Mouse (Mus musculus): ENCODE results near the gene Myo18a.
A peak's percentile ranks its signal among the peaks of the same experiment; 100 is the strongest.

Myo18a gene

DNA sequence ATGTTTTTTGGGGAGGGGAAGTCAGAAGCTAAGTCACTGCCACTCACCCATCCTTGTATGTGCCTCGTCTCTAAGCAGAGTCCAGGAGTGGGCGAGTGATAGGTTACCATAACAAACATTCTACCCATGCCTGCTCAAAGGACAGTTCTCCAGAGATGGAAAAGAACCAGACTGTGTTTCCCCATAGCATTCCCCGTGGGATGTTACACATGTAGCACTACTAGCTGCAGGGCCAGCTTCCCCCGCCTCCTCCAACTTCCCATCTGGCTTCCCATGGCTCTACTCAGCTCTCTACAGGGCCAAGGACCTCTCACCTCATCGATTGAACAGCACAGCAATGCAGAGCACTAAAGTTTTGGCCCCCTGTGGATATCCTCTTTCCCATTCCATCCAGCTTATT lies 32.2 kb downstream of the Myo18a start:
- DNase-seq: no peak

DNA sequence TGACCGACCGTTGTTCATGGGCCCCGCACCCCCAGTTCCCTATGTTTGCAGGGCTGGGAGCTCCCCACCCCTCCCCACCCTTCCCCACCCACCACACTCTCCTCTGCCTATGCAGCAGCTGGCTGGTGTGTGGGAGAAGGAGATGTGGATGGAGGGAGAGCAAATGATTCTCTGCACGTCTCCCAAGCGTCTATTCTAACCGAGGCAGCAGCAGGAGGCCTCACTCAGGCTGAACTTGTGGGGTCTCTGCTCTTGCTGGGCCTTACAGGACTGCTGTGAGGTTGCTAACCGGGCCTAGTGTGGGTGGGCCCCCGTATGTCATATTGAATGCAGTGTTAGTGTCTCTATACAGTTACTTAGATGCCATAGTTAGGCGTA lies 37.4 kb downstream of the Myo18a start:
- DNase-seq: no peak

DNA sequence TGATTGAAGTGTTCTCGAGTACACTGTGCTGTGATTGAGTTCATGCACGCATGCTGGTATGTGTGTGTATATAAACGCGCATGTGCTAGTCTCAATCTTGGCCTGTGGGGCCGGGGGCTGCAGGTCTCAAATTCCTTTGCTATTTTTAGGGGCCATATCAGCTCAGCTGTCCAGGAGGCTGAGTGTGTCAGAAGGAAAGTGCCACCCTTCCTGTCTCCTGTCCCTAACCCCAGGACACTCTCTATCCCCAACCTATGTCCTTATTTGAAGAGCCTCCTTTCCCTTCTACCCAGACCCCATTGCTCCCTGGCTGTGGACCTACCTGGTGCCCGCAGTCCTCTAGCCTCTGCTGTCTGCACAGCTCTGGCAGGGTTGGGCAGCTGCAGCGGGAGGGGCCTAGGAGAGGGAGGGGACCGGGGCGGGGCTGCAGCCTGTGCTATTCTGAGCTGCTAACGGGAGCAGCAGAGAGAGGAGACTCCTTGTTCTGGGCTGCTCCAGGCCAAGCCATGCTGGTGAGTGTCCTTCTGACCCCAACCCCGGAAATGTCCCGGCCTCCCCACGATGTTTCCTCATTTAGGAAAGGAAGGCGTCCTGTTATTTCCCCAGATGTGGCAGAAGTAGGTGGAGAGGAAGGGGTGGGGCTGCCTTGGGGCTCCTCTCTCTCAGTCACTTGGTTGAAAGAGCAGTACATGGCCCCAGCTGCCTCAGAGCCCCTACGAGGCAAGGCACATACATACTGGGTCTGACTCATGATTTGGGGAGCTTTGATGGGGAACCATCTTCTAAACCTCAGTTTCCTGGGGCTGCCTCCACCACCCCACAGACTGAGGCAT lies 38.0 kb downstream of the Myo18a start:
- no peak for DNase-seq

DNA sequence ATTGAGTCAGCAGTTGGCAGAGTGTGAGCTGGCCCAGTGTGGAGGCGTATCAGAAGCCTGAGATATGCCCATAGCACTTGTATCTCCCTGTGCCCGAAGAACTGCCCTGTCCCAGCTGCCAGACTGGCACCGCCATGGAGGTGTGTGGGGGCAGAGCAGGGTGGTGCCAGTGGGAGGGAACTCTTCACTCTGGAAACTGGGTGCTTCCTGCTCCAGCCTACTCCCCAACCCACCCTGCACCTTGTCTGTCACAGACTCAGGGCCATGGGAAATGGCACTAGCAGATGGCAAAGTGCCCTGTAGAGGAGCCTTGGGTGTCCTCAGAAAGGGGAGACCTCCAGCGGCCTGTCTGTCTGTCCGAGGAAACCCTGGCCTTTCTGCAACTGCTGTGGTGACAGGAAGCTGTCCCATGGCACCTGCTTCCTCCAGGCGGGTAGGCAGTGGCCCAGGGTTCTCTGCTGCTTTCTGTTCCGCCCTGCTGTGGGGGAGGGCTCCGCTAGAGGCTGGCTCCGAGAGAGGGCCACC lies 39.4 kb downstream of the Myo18a start:
- no peak for DNase-seq

DNA sequence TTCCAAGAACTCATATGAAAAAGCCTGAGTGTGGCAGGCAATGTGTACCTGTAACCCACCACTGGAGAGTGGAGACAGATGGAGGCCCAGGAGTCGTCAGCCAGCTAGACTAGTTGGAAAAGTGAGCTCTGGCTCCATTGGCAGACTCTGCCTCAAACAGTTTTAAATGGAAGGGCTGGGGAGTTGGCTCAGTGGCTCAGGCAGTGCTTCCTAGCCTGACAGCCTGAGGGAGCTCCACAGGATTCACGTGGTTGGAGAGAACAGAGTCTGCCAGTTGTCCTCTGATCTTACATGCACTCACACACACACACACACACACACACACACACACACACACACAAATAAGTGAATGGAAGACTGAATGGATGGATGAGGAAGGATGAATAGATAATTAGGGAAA lies 43.2 kb downstream of the Myo18a start:
- no peak for DNase-seq

DNA sequence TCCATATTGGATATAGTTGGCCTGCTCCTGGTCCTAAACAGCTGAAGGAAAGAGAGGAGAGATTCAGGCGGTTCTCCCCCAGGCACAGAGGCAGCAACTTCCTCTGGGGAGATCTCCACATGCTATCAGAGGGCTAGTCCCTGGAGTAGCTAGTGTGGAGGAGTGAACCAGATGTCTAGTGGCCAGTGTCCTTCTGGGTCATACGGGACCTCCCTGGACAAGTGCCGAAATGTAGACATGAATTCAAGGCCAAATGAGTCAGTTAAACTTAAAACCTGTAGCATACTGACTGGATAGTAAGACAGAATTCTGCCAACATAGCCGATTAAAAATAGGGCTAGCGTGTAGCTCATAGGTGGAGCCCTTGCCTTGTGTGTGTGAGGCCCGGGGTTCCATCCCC lies 43.8 kb downstream of the Myo18a start:
- DNase-seq: no peak

DNA sequence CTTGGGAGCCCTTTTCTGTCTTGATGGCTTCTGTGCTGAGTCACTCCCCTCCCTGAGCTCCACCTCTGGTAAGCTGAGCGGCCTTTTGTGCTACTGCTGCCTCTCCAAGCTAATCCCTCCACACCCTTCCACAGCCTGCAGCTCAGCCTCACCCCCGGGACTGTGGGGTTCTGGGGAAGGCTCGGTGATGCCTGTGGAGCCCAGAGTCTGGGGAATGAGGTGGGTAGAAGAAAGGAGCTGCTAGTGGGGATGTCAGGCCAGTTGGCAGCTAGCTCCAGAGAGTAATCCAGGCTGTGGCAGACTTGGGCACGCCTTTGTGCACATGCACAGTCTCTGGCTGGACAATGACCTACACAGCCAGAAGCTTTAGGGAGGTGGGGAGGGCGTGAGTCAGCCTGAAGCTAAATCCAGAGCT lies 45.0 kb downstream of the Myo18a start:
- peak in 1 of 2 experiments; percentile 25 for DNase-seq

DNA sequence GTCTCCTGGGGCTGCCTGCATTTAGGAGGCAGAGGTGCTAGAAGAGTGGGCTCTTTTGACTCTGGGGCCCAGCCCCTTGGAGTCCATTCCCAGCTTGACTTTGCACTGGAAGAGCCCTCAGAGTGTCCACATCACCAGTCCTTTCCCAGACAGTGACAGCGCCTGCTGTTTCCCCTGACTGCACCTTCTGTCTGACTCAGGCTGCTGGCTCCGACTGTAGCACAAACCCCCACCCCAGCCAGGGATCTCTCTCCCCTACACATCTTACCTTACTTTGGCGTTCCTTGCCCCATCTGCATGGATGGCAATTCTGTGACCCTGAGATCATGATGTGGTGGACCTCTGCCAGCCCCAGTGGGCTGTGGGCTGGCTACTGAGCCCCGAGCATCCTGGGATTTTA lies 46.2 kb downstream of the Myo18a start:
- DNase-seq: no peak

DNA sequence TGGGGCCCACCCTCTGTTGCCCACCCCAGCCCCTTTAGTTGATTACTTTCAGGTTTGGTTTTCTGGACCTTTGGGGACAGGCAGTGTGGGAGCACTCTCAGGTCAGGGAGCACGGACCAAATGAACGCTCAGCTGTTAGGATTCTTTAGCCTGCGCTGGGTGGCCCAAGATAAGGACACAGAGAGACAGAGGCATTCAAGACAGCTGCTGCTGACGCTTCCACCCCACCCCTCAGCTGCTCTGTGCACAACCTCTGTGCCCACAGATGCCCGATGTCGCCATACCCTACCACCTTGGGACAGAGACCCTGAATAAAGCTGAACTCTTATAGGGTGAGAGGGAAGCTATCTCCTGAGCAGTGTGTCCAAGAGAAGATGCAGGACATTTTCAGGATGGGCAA lies 47.0 kb downstream of the Myo18a start:
- DNase-seq: no peak

DNA sequence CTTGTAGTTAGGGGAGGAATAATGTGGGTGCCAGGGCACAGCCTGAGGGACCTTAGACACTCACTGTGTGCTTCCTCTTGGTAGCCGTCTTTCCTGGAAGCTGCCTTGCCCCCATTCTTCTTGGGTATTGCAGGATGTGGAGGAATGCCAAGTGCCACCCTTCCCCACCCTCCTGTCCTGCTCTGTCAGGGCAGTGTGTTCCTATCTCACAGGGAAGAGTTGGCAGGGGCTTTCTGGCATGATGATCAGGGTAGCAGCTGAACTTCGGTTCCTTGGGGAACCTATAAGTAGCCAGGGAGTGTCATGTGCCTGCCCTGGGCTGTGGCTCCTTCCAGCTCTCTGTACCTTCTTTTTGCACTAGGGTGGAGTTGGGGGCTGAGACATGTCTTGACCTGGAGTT lies 50.9 kb downstream of the Myo18a start:
- no peak for DNase-seq

DNA sequence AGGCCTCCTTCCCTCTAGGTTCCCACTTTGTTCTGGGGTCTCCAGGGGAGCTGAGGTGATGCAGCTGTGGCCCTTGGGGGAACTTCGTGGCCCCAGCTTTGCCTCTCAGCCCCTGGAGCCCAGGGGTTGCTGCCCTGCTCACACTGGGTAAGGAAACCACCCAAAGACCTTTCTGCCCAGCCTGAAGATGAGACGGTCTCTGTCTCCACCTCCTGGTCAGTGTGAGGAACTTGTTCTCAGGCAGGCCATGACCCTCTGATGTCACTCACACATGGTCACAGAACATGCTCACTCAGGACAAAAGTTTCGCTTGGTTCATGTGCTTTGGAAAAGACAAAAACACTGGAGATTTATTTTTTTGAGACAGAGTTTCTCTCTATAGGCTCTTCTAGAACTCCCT lies 53.0 kb downstream of the Myo18a start:
- peak; percentile 60 to 65 for DNase-seq

DNA sequence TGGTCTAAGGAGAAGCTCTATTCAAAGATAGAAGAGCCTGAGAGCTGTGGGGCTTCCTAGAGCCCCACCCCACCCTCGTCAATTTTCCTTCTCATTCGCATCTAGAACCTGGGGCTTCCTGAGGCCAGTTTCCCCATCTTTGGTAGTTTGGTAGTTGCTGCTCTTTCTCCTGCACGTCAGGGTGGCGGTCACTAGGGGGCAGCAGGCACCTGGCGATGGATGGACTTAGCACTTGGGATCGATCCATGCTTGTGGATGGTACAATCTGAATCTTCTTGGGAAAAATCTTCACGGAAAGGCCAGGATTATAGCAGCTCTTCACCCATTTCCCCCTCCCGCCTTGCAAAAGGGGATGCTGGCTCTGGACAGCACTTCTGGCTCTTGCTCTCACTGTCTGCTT lies 58.6 kb downstream of the Myo18a start:
- peak; percentile 79 to 80 for DNase-seq

DNA sequence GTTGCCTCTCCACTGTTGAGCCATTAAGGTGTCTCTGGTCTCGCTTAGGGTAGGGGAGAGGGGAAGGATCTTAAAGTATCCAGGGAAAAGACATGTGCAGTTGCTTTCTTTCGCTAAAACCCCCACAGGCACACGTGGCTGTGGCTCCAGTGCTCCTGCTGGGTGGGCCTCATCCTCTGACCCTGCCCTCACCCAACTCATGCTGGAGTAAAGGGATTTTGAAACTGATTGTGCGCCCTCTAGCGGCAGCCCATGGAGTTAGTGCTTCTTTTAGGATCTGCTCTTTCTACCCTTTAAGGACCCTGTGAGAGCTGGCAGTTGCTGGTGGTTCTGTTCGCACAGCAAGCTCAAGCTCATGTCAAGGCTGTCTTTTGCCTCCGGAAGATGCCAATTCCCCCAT lies 59.7 kb downstream of the Myo18a start:
- peak; percentile 73 to 75 for DNase-seq

DNA sequence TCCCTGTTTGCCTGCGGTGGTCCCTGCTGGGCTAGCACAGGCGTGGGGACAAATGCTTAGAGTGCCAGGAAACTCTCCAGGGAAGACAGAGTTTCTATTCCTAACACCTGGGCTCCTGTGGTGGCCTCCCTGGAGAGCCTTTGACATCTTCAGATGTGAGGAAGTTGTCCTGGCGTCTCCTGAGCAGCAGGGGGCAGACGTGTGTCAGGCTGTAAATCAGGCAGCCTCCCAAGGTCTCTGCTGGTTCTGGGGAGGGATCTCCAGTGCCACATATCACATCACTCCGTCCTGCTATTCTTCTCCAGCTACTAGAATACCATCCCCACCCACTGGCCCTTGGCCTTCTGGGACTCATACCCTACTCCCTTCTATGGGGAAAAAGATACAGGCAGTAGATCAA lies 62.8 kb downstream of the Myo18a start:
- peak; percentile 75 to 80 for DNase-seq

DNA sequence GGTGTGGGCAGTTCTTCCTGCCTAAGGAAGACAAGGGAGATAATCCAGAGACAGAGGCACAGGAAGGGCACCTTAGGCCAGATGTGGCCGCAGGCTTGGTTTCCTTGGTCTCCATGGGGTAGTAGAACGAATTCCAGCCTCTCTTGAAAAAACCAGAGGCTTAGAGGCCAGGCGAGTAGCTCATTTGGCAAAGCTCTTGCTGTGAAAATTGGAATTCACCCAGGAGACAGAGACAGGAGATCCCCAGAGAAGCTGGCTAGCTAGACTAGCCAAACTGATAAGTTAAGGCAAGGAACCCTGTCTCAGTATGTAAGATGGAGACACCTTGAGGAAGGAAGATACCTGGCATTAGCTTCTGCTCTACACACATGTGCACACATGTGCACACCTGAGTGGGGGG lies 63.3 kb downstream of the Myo18a start:
- no peak for DNase-seq

DNA sequence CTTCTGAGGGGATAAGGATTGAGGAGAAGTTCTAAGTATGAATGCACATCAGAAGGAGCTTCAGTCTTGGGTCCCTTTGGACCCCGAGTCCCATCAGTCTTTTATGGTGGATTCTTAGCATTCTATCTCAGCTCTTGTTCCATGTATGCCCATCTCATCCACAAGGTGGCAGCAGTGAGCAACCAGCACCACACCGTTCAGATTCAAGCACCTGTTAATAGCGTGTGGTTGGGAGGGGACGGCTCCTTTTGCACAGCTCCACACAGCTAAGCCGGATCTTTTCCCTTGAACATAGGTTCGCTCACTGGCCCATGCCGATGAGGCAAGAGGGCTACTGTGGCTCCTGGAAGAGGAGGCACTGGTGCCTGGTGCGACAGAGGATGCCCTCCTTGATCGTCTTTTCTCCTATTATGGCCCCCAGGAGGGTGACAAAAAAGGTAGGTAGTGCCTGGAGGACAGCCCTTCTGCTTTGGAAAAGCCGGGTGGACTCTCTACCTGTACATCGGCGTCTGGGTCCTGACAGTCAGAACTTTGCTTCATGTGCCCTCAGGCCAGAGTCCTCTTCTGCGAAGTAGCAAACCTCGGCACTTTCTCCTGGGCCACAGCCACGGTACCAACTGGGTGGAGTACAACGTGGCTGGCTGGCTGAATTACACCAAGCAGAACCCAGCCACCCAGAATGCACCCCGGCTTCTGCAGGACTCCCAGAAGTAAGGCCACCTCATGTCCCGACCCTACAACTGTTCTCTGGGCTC lies 64.4 kb downstream of the Myo18a start:
- DNase-seq: peak; percentile 87 to 92

DNA sequence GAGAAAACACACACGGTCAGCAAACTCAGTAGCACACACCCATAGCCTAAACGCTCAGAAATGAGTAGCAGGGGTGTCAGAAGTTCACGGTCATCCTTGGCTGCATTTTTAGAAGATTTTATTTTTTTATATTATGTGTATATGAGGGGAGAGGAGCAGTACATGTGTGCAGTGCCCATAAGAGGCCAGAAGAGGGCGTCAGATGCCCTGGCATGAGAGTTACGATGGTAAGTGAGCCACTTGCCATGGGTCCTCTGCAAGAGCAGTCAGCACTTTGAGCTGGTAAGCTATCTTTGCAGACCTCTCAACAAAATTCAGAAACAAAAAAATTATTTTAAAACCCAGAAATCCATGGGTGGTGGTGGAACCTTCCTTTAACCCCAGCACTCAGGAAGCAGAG lies 65.1 kb downstream of the Myo18a start:
- no peak for DNase-seq

DNA sequence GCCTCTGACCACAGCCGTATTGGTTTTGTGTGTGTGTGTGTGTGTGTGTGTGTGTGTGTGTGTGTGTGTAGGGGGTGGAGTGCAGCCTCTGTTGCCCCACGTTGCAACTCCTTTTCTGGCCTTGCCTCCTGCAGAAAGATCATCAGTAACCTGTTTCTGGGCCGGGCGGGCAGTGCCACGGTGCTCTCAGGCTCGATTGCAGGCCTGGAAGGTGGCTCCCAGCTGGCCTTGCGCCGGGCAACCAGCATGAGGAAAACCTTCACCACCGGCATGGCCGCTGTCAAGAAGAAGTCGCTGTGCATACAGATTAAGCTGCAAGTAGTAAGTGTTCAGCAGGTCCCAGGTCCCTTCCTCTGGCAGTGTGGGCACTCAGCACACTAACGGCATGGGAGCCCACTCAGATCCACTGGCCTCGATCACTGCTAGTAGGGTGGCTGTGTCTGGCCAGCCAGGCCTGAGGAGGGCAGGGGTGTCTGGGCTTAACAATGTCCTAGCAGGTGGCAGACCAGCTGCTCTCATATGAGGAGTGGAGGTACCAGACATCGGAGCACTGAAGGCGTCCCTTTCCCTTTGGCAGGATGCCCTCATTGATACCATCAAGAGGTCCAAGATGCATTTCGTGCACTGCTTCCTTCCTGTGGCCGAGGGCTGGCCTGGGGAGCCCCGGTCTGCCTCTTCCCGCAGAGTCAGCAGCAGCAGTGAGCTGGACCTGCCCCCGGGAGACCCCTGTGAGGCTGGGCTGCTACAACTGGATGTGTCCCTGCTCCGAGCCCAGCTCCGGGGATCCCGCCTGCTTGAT lies 66.2 kb downstream of the Myo18a start:
- DNase-seq: no peak

DNA sequence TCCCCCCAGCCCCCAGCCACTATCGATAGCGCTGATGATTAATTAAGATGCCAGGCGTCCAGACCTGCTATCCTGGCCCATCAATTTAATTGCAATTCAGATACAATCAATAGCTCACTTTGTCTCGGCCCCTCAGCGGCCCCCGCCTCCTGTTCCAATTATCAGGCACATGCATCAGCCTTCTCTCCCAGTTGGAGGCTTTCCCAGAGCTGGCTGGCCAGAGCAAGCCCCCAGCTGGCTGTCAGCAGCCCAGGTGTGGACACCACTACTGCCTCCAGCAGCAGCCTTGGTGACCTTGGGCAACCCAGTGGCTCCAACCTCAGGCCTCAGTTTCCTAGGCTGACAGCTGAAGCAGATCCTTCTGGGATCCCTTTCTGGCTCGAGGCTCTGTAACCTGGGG lies 67.8 kb downstream of the Myo18a start:
- DNase-seq: no peak

DNA sequence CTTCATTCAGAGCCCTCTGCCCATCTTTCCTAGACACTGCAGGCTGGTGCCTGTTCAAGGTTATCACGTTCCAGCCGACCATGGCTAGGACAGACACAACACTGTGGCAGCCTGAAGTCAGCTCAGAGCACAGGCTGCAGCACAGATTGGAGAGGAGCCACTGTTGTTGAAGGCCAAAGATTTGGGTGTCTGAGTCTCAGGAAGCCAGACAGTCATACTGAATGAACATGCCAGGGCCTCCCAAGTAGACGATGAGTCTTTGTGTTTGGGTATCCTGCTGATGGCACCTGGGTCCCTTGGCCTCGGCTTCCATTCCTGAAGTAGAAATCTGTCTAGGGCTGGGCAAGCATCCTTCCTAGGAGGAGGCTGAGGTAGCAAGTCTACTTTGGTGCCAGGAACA lies 69.5 kb downstream of the Myo18a start:
- no peak for DNase-seq

DNA sequence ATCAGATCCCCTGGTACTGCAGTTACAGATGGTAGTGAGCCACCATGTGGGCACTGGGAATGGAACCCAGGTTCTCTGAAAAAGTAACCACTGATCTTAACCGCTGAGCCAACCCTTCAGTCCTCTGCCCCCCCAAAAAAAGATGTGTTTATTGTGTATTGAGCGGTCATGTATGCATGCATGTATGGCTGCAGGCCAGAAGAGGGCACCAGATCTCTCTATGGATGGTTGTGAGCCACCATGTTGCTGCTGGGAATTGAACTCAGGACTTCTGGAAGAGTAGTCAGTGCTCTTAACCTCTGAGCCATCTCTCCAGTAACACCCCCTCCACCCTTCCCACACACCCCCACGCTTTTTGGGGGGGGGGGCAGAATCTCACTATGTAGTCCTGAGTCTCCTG lies 72.1 kb downstream of the Myo18a start:
- no peak for DNase-seq

DNA sequence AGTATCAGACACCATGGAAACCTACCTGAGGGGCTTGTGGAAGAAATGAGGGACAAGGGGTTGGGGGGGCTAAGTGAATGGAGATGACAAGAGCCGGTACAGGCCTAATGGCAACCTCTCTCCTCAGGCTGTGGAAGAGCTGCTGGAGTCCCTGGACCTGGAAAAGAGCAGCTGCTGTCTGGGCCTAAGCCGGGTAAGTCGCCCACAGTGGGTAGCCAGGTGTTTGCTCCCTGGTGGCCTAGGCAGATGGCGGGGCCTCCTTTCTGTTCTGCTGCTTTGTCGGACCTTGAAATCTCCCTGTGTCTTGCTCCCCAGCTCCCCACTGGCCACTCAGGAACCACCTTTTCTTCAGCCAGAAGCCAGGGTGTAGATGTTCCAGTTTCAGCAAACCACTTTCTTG lies 73.2 kb downstream of the Myo18a start:
- no peak for DNase-seq

DNA sequence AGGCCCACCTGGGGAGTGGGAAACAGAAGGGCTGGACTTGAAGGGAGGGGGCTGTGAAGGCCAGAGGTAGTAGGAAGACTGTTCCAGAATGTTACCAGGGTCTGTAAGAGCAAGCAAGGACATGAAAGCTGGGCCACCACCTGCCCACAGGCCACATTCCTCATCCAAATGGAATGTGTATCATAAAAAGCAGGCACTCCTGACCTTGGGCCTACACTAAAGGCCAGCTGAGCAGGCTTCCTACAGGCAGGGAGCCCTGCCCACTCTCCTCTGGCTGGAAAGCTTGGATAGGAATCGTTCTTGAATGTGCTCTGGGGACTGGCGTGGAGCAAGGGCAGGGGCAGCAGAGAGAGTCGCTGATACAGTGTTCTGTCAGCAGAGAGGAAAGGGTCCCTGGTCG lies 73.7 kb downstream of the Myo18a start:
- DNase-seq: no peak

Measured in cerebellum, postnatal 36 days (tissue).